Mouse (Mus musculus): ENCODE data around the gene Cd180.

- no peak for TF ChIP-seq CTCF (IDR thresholded peaks at IDR 0.05; ENCODE audit: insufficient read depth, low read depth, low read length)
- no peak for TF ChIP-seq POLR2A (IDR thresholded peaks at IDR 0.05; ENCODE audit: insufficient read depth, low read depth, low read length)
These were observed 38.2 kb upstream of the Cd180 start for GRCm38 (mm10) chr13:102655071-102655570.
